Mouse (Mus musculus): ENCODE measurements around the gene Aqp12. TPM values are rescaled to one million over a fixed set of nuclear protein-coding genes. Genes with fewer than 3 reads are reported as not detected.

Aqp12 gene
- polyA plus RNA-seq, 1 experiment from 2014 or later: not detected

GRCm38 (mm10) chr1:92979073-92979602 lies 27.0 kb upstream of the Aqp12 start:
- ATAC-seq (replicated peaks; ENCODE audit: insufficient number of reproducible peaks, low FRiP score, low TSS enrichment, low read depth) (peak; percentile 35), DNase-seq (ENCODE audit: low spot score) (no peak)
- Histone ChIP-seq H3K27me3 (ENCODE audit: control insufficient read depth, insufficient read depth, low read length) (no peaks in the 10 kb centered on the region), H3K4me3 (ENCODE audit: low read depth, low read length) (no peak overlapping the region), H3K27ac (replicated peaks; ENCODE audit: low read depth, low read length) (no peak overlapping the region), H3K4me1 (ENCODE audit: control insufficient read depth, insufficient read depth, low read length) (0 out of 2 replicates have a peak, but pooled peaks cover 2% of the 10 kb centered on the region), H3K4me2 (ENCODE audit: low read depth, low read length) (no peak overlapping the region), H3K9me3 (replicated peaks; ENCODE audit: control insufficient read depth, low read length) (no peaks in the 10 kb centered on the region), H3K9ac (replicated peaks; ENCODE audit: low read length) (no peak overlapping the region), H3K36me3 (replicated peaks; ENCODE audit: control insufficient read depth, insufficient read depth, low read depth, low read length) (no peaks in the 10 kb centered on the region)
- WGBS: 22% methylated on average over 11 of the region's 11 CpGs

- Histone ChIP-seq H3K4me1 (ENCODE audit: control insufficient read depth, insufficient read depth, low read length) (0 out of 2 replicates have a peak, but pooled peaks cover 2% of the 10 kb centered on the region), H3K9me3 (replicated peaks; ENCODE audit: control insufficient read depth, low read length) (no peaks in the 10 kb centered on the region), H3K27ac (replicated peaks; ENCODE audit: low read depth, low read length) (no peak overlapping the region), H3K4me3 (ENCODE audit: low read depth, low read length) (no peak overlapping the region), H3K36me3 (replicated peaks; ENCODE audit: control insufficient read depth, insufficient read depth, low read depth, low read length) (no peaks in the 10 kb centered on the region), H3K27me3 (ENCODE audit: control insufficient read depth, insufficient read depth, low read length) (no peaks in the 10 kb centered on the region), H3K9ac (replicated peaks; ENCODE audit: low read length) (no peak overlapping the region), H3K4me2 (ENCODE audit: low read depth, low read length) (no peak overlapping the region)
- 78% methylated on average over 7 of the region's 7 CpGs for WGBS
- DNase-seq (ENCODE audit: low spot score) (no peak), ATAC-seq (replicated peaks; ENCODE audit: insufficient number of reproducible peaks, low FRiP score, low TSS enrichment, low read depth) (no peak)
Observed at GRCm38 (mm10) chr1:92981056-92981845, 24.9 kb upstream of the Aqp12 start.

GRCm38 (mm10) chr1:92982931-92983605 lies 23.1 kb upstream of the Aqp12 start:
- no peak overlapping the region for H3K27ac ChIP-seq (replicated peaks; ENCODE audit: low read depth, low read length)
- no peaks in the 10 kb centered on the region for H3K36me3 ChIP-seq (replicated peaks; ENCODE audit: control insufficient read depth, insufficient read depth, low read depth, low read length)
- 0 out of 2 replicates have a peak, but pooled peaks cover 2% of the 10 kb centered on the region for H3K4me1 ChIP-seq (ENCODE audit: control insufficient read depth, insufficient read depth, low read length)
- no peak overlapping the region for H3K9ac ChIP-seq (replicated peaks; ENCODE audit: low read length)
- H3K9me3 ChIP-seq (replicated peaks; ENCODE audit: control insufficient read depth, low read length): no peaks in the 10 kb centered on the region
- ATAC-seq (replicated peaks; ENCODE audit: insufficient number of reproducible peaks, low FRiP score, low TSS enrichment, low read depth) (no peak), DNase-seq (ENCODE audit: low spot score) (no peak)
- H3K27me3 ChIP-seq (ENCODE audit: control insufficient read depth, insufficient read depth, low read length): no peaks in the 10 kb centered on the region
- 92% methylated on average over 17 of the region's 17 CpGs for WGBS
- no peak overlapping the region for H3K4me2 ChIP-seq (ENCODE audit: low read depth, low read length)
- no peak overlapping the region for H3K4me3 ChIP-seq (ENCODE audit: low read depth, low read length)

GRCm38 (mm10) chr1:92984999-92985398 lies 21.1 kb upstream of the Aqp12 start:
- no peaks in the 10 kb centered on the region for H3K27me3 ChIP-seq (ENCODE audit: control insufficient read depth, insufficient read depth, low read length)
- WGBS: 88% methylated on average over 5 of the region's 5 CpGs
- H3K4me3 ChIP-seq (ENCODE audit: low read depth, low read length): no peak overlapping the region
- H3K9ac ChIP-seq (replicated peaks; ENCODE audit: low read length): no peak overlapping the region
- H3K4me2 ChIP-seq (ENCODE audit: low read depth, low read length): no peak overlapping the region
- no peaks in the 10 kb centered on the region for H3K36me3 ChIP-seq (replicated peaks; ENCODE audit: control insufficient read depth, insufficient read depth, low read depth, low read length)
- ATAC-seq (replicated peaks; ENCODE audit: insufficient number of reproducible peaks, low FRiP score, low TSS enrichment, low read depth) (no peak), DNase-seq (ENCODE audit: low spot score) (no peak)
- H3K9me3 ChIP-seq (replicated peaks; ENCODE audit: control insufficient read depth, low read length): no peaks in the 10 kb centered on the region
- no peaks in the 10 kb centered on the region for H3K4me1 ChIP-seq (ENCODE audit: control insufficient read depth, insufficient read depth, low read length)
- no peak overlapping the region for H3K27ac ChIP-seq (replicated peaks; ENCODE audit: low read depth, low read length)

- WGBS: 76% methylated on average over 4 of the region's 4 CpGs
- ATAC-seq (replicated peaks; ENCODE audit: insufficient number of reproducible peaks, low FRiP score, low TSS enrichment, low read depth) (no peak), DNase-seq (ENCODE audit: low spot score) (no peak)
- H3K4me1 ChIP-seq (ENCODE audit: control insufficient read depth, insufficient read depth, low read length): no peaks in the 10 kb centered on the region
- no peaks in the 10 kb centered on the region for H3K9me3 ChIP-seq (replicated peaks; ENCODE audit: control insufficient read depth, low read length)
- no peak overlapping the region for H3K4me3 ChIP-seq (ENCODE audit: low read depth, low read length)
- no peaks in the 10 kb centered on the region for H3K36me3 ChIP-seq (replicated peaks; ENCODE audit: control insufficient read depth, insufficient read depth, low read depth, low read length)
- H3K27ac ChIP-seq (replicated peaks; ENCODE audit: low read depth, low read length): no peak overlapping the region
- no peaks in the 10 kb centered on the region for H3K27me3 ChIP-seq (ENCODE audit: control insufficient read depth, insufficient read depth, low read length)
- no peak overlapping the region for H3K9ac ChIP-seq (replicated peaks; ENCODE audit: low read length)
- no peak overlapping the region for H3K4me2 ChIP-seq (ENCODE audit: low read depth, low read length)
Observed at GRCm38 (mm10) chr1:92988894-92989293, 17.2 kb upstream of the Aqp12 start.

GRCm38 (mm10) chr1:92989891-92990290 lies 16.2 kb upstream of the Aqp12 start:
- no peaks in the 10 kb centered on the region for H3K4me1 ChIP-seq (ENCODE audit: control insufficient read depth, insufficient read depth, low read length)
- no peaks in the 10 kb centered on the region for H3K27me3 ChIP-seq (ENCODE audit: control insufficient read depth, insufficient read depth, low read length)
- no peak overlapping the region for H3K9ac ChIP-seq (replicated peaks; ENCODE audit: low read length)
- DNase-seq (ENCODE audit: low spot score) (no peak), ATAC-seq (replicated peaks; ENCODE audit: insufficient number of reproducible peaks, low FRiP score, low TSS enrichment, low read depth) (no peak)
- H3K4me2 ChIP-seq (ENCODE audit: low read depth, low read length): no peak overlapping the region
- no peak overlapping the region for H3K27ac ChIP-seq (replicated peaks; ENCODE audit: low read depth, low read length)
- WGBS: 61% methylated on average over 4 of the region's 4 CpGs
- H3K4me3 ChIP-seq (ENCODE audit: low read depth, low read length): no peak overlapping the region
- no peaks in the 10 kb centered on the region for H3K36me3 ChIP-seq (replicated peaks; ENCODE audit: control insufficient read depth, insufficient read depth, low read depth, low read length)
- no peaks in the 10 kb centered on the region for H3K9me3 ChIP-seq (replicated peaks; ENCODE audit: control insufficient read depth, low read length)

- ATAC-seq (replicated peaks; ENCODE audit: insufficient number of reproducible peaks, low FRiP score, low TSS enrichment, low read depth) (no peak), DNase-seq (ENCODE audit: low spot score) (no peak)
- Histone ChIP-seq H3K27ac (replicated peaks; ENCODE audit: low read depth, low read length) (no peak overlapping the region), H3K36me3 (replicated peaks; ENCODE audit: control insufficient read depth, insufficient read depth, low read depth, low read length) (no peaks in the 10 kb centered on the region), H3K4me3 (ENCODE audit: low read depth, low read length) (no peak overlapping the region), H3K9ac (replicated peaks; ENCODE audit: low read length) (no peak overlapping the region), H3K9me3 (replicated peaks; ENCODE audit: control insufficient read depth, low read length) (no peaks in the 10 kb centered on the region), H3K4me1 (ENCODE audit: control insufficient read depth, insufficient read depth, low read length) (no peaks in the 10 kb centered on the region), H3K27me3 (ENCODE audit: control insufficient read depth, insufficient read depth, low read length) (no peaks in the 10 kb centered on the region), H3K4me2 (ENCODE audit: low read depth, low read length) (no peak overlapping the region)
- 78% methylated on average over 6 of the region's 6 CpGs for WGBS
Observed at GRCm38 (mm10) chr1:92992214-92992855, 13.8 kb upstream of the Aqp12 start.
